8 mouse cellular contexts compared by ENCODE assay signal in genomic region chr11:62549782-62550181, GRCm38 (mm10). TPM values are rescaled to one million over a fixed set of nuclear protein-coding genes. Genes with fewer than 3 reads are reported as not detected.
DNase-seq lines count a peak whose midpoint lies in the region; ATAC-seq and TF ChIP-seq lines count a peak whose summit lies in the region.

No protein-coding gene starts in this region.

- peaks cover 18 to 28% of the 10 kb centered on the region in 2 experiments for H3K36me3 ChIP-seq in CH12.LX (replicated peaks in 1 of 2; ENCODE audit: control insufficient read depth in 1 of 2, insufficient read depth in 1 of 2, low read length in 1 of 2)
- peaks cover 10% of the 10 kb centered on the region; the same call in 1 of the 2 replicates for H3K36me3 ChIP-seq in embryonic facial prominence, embryonic 15.5 days
- peaks cover 18% of the 10 kb centered on the region for H3K36me3 ChIP-seq in heart, embryonic 12.5 days
- H3K36me3 ChIP-seq in kidney, embryonic 16.5 days (ENCODE audit: insufficient read depth, low read length): peaks cover 18% of the 10 kb centered on the region; the same call in 1 of the 2 replicates
- H3K36me3 ChIP-seq in liver, embryonic 12.5 days: peaks cover 22% of the 10 kb centered on the region
- H3K36me3 ChIP-seq in myocyte (ENCODE audit: control insufficient read depth, insufficient read depth): peaks cover 17% of the 10 kb centered on the region

- H3K79me2 ChIP-seq in CH12.LX (replicated peaks; ENCODE audit: control insufficient read depth, extremely low read depth, insufficient read depth, poor library complexity, severe bottlenecking): peaks cover 28% of the 10 kb centered on the region
- peaks cover 32% of the 10 kb centered on the region for H3K79me2 ChIP-seq in myocyte (ENCODE audit: control insufficient read depth, insufficient read depth)

- no peaks in the 10 kb centered on the region for H3K9me3 ChIP-seq in CH12.LX (replicated peaks; ENCODE audit: low read length)
- no peaks in the 10 kb centered on the region for H3K9me3 ChIP-seq in embryonic facial prominence, embryonic 15.5 days (replicated peaks)
- no peaks in the 10 kb centered on the region for H3K9me3 ChIP-seq in heart, embryonic 12.5 days (replicated peaks)
- no peaks in the 10 kb centered on the region for H3K9me3 ChIP-seq in kidney, embryonic 16.5 days (ENCODE audit: low read length)
- H3K9me3 ChIP-seq in liver, embryonic 12.5 days (replicated peaks): no peaks in the 10 kb centered on the region

- TF ChIP-seq CTCF in CH12.LX (conservative IDR thresholded peaks at IDR 0.05 in 1 of 2, IDR thresholded peaks at IDR 0.05 in 1 of 2; ENCODE audit: low read depth in 2 of 2, low read length in 2 of 2): no peak

- no peak overlapping the region; the same call in 1 of the 2 replicates for H3K27ac ChIP-seq in CH12.LX (ENCODE audit: insufficient read depth, low read depth)
- peak overlapping the region; percentile 99 for H3K27ac ChIP-seq in embryonic facial prominence, embryonic 15.5 days (replicated peaks)
- peak overlapping the region; percentile 92 for H3K27ac ChIP-seq in heart, embryonic 12.5 days (ENCODE audit: poor library complexity, severe bottlenecking)
- peak overlapping the region; percentile 97 for H3K27ac ChIP-seq in kidney, embryonic 16.5 days (ENCODE audit: low read length)
- H3K27ac ChIP-seq in liver, embryonic 12.5 days: peak overlapping the region; percentile 98

- H3K9ac ChIP-seq in CH12.LX (ENCODE audit: insufficient read depth, low read depth): peak overlapping the region; percentile 99
- peak overlapping the region; percentile 94; the same call in 1 of the 2 replicates for H3K9ac ChIP-seq in embryonic facial prominence, embryonic 15.5 days
- peak overlapping the region; percentile 82 for H3K9ac ChIP-seq in heart, embryonic 12.5 days
- H3K9ac ChIP-seq in kidney, embryonic 16.5 days (replicated peaks; ENCODE audit: low read length): peak overlapping the region; percentile 96
- H3K9ac ChIP-seq in liver, embryonic 12.5 days: peak overlapping the region; percentile 94

- DNase-seq in CH12.LX (ENCODE audit: extremely low read depth): peak; percentile 85
- peak; percentile 86 for DNase-seq in adrenal gland, postnatal 10 days
- DNase-seq in urinary bladder, postnatal 36 days (ENCODE audit: low spot score in 2 of 2): peak; percentile 66 to 80

- WGBS in embryonic facial prominence, embryonic 15.5 days: 9% methylated on average over 5 of the region's 5 CpGs
- 14% methylated on average over 5 of the region's 5 CpGs for WGBS in heart, embryonic 12.5 days
- WGBS in kidney, embryonic 16.5 days: 15% methylated on average over 5 of the region's 5 CpGs
- WGBS in liver, embryonic 12.5 days (ENCODE audit: insufficient replicate concordance): 22% methylated on average over 5 of the region's 5 CpGs

- no peak for TF ChIP-seq RAD21 in CH12.LX (IDR thresholded peaks at IDR 0.05; ENCODE audit: low read depth, low read length)

- H3K4me1 ChIP-seq in CH12.LX (ENCODE audit: control insufficient read depth in 1 of 2, insufficient read depth in 2 of 2): peaks cover 5 to 29% of the 10 kb centered on the region in 2 experiments
- peaks cover 30% of the 10 kb centered on the region for H3K4me1 ChIP-seq in embryonic facial prominence, embryonic 15.5 days
- H3K4me1 ChIP-seq in heart, embryonic 12.5 days (replicated peaks): peaks cover 20% of the 10 kb centered on the region
- peaks cover 28% of the 10 kb centered on the region for H3K4me1 ChIP-seq in kidney, embryonic 16.5 days (ENCODE audit: insufficient read depth, low read length)
- H3K4me1 ChIP-seq in liver, embryonic 12.5 days: peaks cover 40% of the 10 kb centered on the region

- in situ Hi-C loops in CH12.LX (cut with MboI; ENCODE audit: low pct_ligation_motif_present, low pct_unique_long_range_greater_than_20kb, low sequenced_read_pairs): no loop called here

- ATAC-seq in embryonic facial prominence, embryonic 15.5 days (ENCODE audit: insufficient number of reproducible peaks, low FRiP score, low TSS enrichment, low read depth): no peak
- ATAC-seq in heart, embryonic 12.5 days (ENCODE audit: insufficient number of reproducible peaks, low FRiP score): peak; percentile 63
- no peak for ATAC-seq in kidney, embryonic 16.5 days (ENCODE audit: low FRiP score, low TSS enrichment)
- ATAC-seq in liver, embryonic 12.5 days: no peak

- peak; percentile 57 for TF ChIP-seq EP300 in CH12.LX (IDR thresholded peaks at IDR 0.05; ENCODE audit: low read length)

- TF ChIP-seq POLR2A in CH12.LX (IDR thresholded peaks at IDR 0.05; ENCODE audit: low read depth, low read length): peak; percentile 45; the same call in 1 of the 2 replicates
- no peak for TF ChIP-seq POLR2A in myocyte (IDR thresholded peaks at IDR 0.05; ENCODE audit: insufficient read length, low read depth)

- H3K27me3 ChIP-seq in CH12.LX (replicated peaks): no peaks in the 10 kb centered on the region
- H3K27me3 ChIP-seq in embryonic facial prominence, embryonic 15.5 days: no peaks in the 10 kb centered on the region
- no peaks in the 10 kb centered on the region for H3K27me3 ChIP-seq in heart, embryonic 12.5 days (replicated peaks)
- no peaks in the 10 kb centered on the region for H3K27me3 ChIP-seq in kidney, embryonic 16.5 days (ENCODE audit: insufficient read depth, low read length)
- H3K27me3 ChIP-seq in liver, embryonic 12.5 days (replicated peaks): no peaks in the 10 kb centered on the region
- no peaks in the 10 kb centered on the region for H3K27me3 ChIP-seq in myocyte (ENCODE audit: control insufficient read depth, insufficient read depth, insufficient read length)

- H3K4me2 ChIP-seq in CH12.LX (ENCODE audit: insufficient read depth, low read depth, poor library complexity, severe bottlenecking) (peak overlapping the region; percentile 55), myocyte (ENCODE audit: low read depth) (peak overlapping the region; percentile 98)
- H3K4me2 ChIP-seq in embryonic facial prominence, embryonic 15.5 days (replicated peaks): peak overlapping the region; percentile 69
- H3K4me2 ChIP-seq in heart, embryonic 12.5 days: peak overlapping the region; percentile 77
- peak overlapping the region; percentile 91 for H3K4me2 ChIP-seq in kidney, embryonic 16.5 days (replicated peaks; ENCODE audit: low read depth, low read length)
- H3K4me2 ChIP-seq in liver, embryonic 12.5 days: peak overlapping the region; percentile 99

- H3K4me3 ChIP-seq in CH12.LX (replicated peaks in 1 of 3; ENCODE audit: low read depth in 2 of 3, low read length in 2 of 3, poor library complexity in 1 of 3): peak overlapping the region; percentile 76 to 87 (median 77)
- peak overlapping the region; percentile 65 for H3K4me3 ChIP-seq in embryonic facial prominence, embryonic 15.5 days (replicated peaks)
- H3K4me3 ChIP-seq in heart, embryonic 12.5 days: peak overlapping the region; percentile 56
- H3K4me3 ChIP-seq in kidney, embryonic 16.5 days (ENCODE audit: low read length): peak overlapping the region; percentile 77
- H3K4me3 ChIP-seq in liver, embryonic 12.5 days: peak overlapping the region; percentile 82
- peak overlapping the region; percentile 50 for H3K4me3 ChIP-seq in myocyte

- H3ac ChIP-seq in myocyte (ENCODE audit: control insufficient read depth, insufficient read length): peak overlapping the region; percentile 50

- dilution Hi-C loops in CH12.LX (cut with MboI; ENCODE audit: extremely low pct_ligation_motif_present, extremely low pct_unique_long_range_greater_than_20kb, low sequenced_read_pairs): no loop called here

TF ChIP-seq in CH12.LX, 34 proteins besides CTCF, POLR2A, EP300 and RAD21 (continues in another document):
- TF ChIP-seq BHLHE40 (IDR thresholded peaks at IDR 0.05; ENCODE audit: low read depth, low read length) (no peak), ELF1 (IDR thresholded peaks at IDR 0.05; ENCODE audit: low read depth, low read length) (no peak)

TF ChIP-seq in myocyte, 11 proteins besides CTCF, POLR2A, EP300 and RAD21 (continues in another document):
- TF ChIP-seq CEBPB (IDR thresholded peaks at IDR 0.05; ENCODE audit: insufficient read depth, poor library complexity, severe bottlenecking): no peak
- TF ChIP-seq MAX (IDR thresholded peaks at IDR 0.05; ENCODE audit: low read depth): no peak
- no peak for TF ChIP-seq TCF3 (IDR thresholded peaks at IDR 0.05; ENCODE audit: insufficient read length, low read depth)
- no peak for TF ChIP-seq USF1 (IDR thresholded peaks at IDR 0.05; ENCODE audit: low read depth)

RNA-seq across cellular contexts. Expression of gene Ubb, which starts 1.2 kb away (rescaled TPM):
- total RNA-seq in CH12.LX (2012; rRNA removed) (2,030 and 2,098 TPM in 2 replicates), CH12.LX (2014; rRNA removed) (929 and 1,092 TPM in 2 replicates)
- polyA plus RNA-seq in CH12.LX (2012; ENCODE audit: insufficient read length, low read depth) (1,487 and 1,562 TPM in 2 replicates), myocyte (2012; fragmentation: generic; extraction: Trizol) (2,028 TPM)
- 1,000 to 10,000 TPM; 1,093 to 1,186 TPM for total RNA-seq in adrenal gland, postnatal 10 days (2021)
- 3,288 and 3,376 TPM in 2 replicates for polyA plus RNA-seq in embryonic facial prominence, embryonic 15.5 days (2015; fragmentation: Nextera tagmentation; extraction: Ambion mirVana)
- polyA plus RNA-seq in heart, embryonic 12.5 days (2016; fragmentation: Nextera tagmentation; extraction: Ambion mirVana): 2,594 and 2,627 TPM in 2 replicates
- polyA plus RNA-seq in kidney, embryonic 16.5 days (2015; fragmentation: Nextera tagmentation; extraction: Ambion mirVana): 3,284 and 3,391 TPM in 2 replicates
- polyA plus RNA-seq in liver, embryonic 12.5 days (2016; fragmentation: Nextera tagmentation; extraction: Ambion mirVana): 1,472 and 1,525 TPM in 2 replicates

RNA-seq across cellular contexts. Expression of gene Cenpv, which starts 10.7 kb away (rescaled TPM):
- total RNA-seq in CH12.LX (2012; rRNA removed) (98.8 and 107 TPM in 2 replicates), CH12.LX (2014; rRNA removed) (24.1 and 24.4 TPM in 2 replicates)
- polyA plus RNA-seq in CH12.LX (2012; ENCODE audit: insufficient read length, low read depth) (24.9 and 33.6 TPM in 2 replicates), myocyte (2012; fragmentation: generic; extraction: Trizol) (11.1 TPM)
- 10 to 100 TPM; 40.0 to 48.8 TPM for total RNA-seq in adrenal gland, postnatal 10 days (2021)
- 29.0 and 32.0 TPM in 2 replicates for polyA plus RNA-seq in embryonic facial prominence, embryonic 15.5 days (2015; fragmentation: Nextera tagmentation; extraction: Ambion mirVana)
- polyA plus RNA-seq in heart, embryonic 12.5 days (2016; fragmentation: Nextera tagmentation; extraction: Ambion mirVana): 19.7 and 22.1 TPM in 2 replicates
- 7.6 and 17.7 TPM in 2 replicates for polyA plus RNA-seq in kidney, embryonic 16.5 days (2015; fragmentation: Nextera tagmentation; extraction: Ambion mirVana)
- 30.6 and 32.3 TPM in 2 replicates for polyA plus RNA-seq in liver, embryonic 12.5 days (2016; fragmentation: Nextera tagmentation; extraction: Ambion mirVana)

RNA-seq across cellular contexts. Expression of gene Trpv2, which starts 24.5 kb away (rescaled TPM):
- total RNA-seq in CH12.LX (2012; rRNA removed) (58.7 and 59.3 TPM in 2 replicates), CH12.LX (2014; rRNA removed) (36.0 and 39.2 TPM in 2 replicates)
- polyA plus RNA-seq in CH12.LX (2012; ENCODE audit: insufficient read length, low read depth) (42.3 and 46.2 TPM in 2 replicates), myocyte (2012; fragmentation: generic; extraction: Trizol) (5.4 TPM)
- 1 to 10 TPM; 5.0 to 5.6 TPM for total RNA-seq in adrenal gland, postnatal 10 days (2021)
- polyA plus RNA-seq in embryonic facial prominence, embryonic 15.5 days (2015; fragmentation: Nextera tagmentation; extraction: Ambion mirVana): 5.3 and 6.4 TPM in 2 replicates
- 4.3 and 4.6 TPM in 2 replicates for polyA plus RNA-seq in heart, embryonic 12.5 days (2016; fragmentation: Nextera tagmentation; extraction: Ambion mirVana)
- polyA plus RNA-seq in kidney, embryonic 16.5 days (2015; fragmentation: Nextera tagmentation; extraction: Ambion mirVana): 4.6 and 6.6 TPM in 2 replicates
- 8.0 and 9.0 TPM in 2 replicates for polyA plus RNA-seq in liver, embryonic 12.5 days (2016; fragmentation: Nextera tagmentation; extraction: Ambion mirVana)
